Mouse (Mus musculus) myocyte (in vitro differentiated cells): ENCODE results near the gene Ppp3r1. TPM values are rescaled to one million over a fixed set of nuclear protein-coding genes. Genes with fewer than 3 reads are reported as not detected.

Source experiments
- H3K27me3 ChIP-seq: one replicate; pipeline ENCODE4 v1.6.1; 2011; ENCODE audit not compliant: control insufficient read depth, insufficient read depth, insufficient read length
- H3K36me3 ChIP-seq: one replicate; pipeline ENCODE4 v1.6.1; 2011; ENCODE audit not compliant: control insufficient read depth, insufficient read depth
- H3K4me2 ChIP-seq: one replicate; pipeline ENCODE4 v1.6.1; 2011; ENCODE audit warnings: low read depth, control low read depth
- H3K4me3 ChIP-seq: one replicate; pipeline ENCODE4 v1.5.1; 2011; ENCODE audit warnings: mild to moderate bottlenecking, control low read depth, moderate library complexity
- H3K79me2 ChIP-seq: one replicate; pipeline ENCODE4 v1.6.1; 2011; ENCODE audit not compliant: control insufficient read depth, insufficient read depth
- H3ac ChIP-seq: one replicate; pipeline ENCODE4 v1.6.1; 2011; ENCODE audit not compliant: control insufficient read depth, insufficient read length
- CEBPB ChIP-seq: IDR thresholded peaks from 2 replicates; pipeline ENCODE4 v1.6.1; 2011; ENCODE audit warnings: mild to moderate bottlenecking, moderate library complexity; ENCODE audit not compliant: poor library complexity, insufficient read depth, severe bottlenecking
- E2F4 ChIP-seq: IDR thresholded peaks from one replicate; pipeline ENCODE4 v1.6.1; 2011; ENCODE audit warnings: mild to moderate bottlenecking, control low read depth, moderate library complexity; ENCODE audit not compliant: insufficient read depth
- MAX ChIP-seq: IDR thresholded peaks from one replicate; pipeline ENCODE4 v1.6.1; 2011; ENCODE audit warnings: low read depth, mild to moderate bottlenecking, control low read depth
- MYOD1 ChIP-seq, 3 experiments: IDR thresholded peaks; one replicate each; pipeline ENCODE4 v1.6.1; 2011; ENCODE audit warnings: control low read depth in 2 of 3, low read depth in 2 of 3, mild to moderate bottlenecking in 2 of 3, moderate library complexity in 1 of 3; ENCODE audit not compliant: insufficient read length in 2 of 3, control insufficient read depth in 1 of 3
- MYOG ChIP-seq, 3 experiments: IDR thresholded peaks; one replicate each; pipeline ENCODE4 v1.6.1; 2011; ENCODE audit warnings: control low read depth in 2 of 3, low read depth in 2 of 3, mild to moderate bottlenecking in 2 of 3; ENCODE audit not compliant: insufficient read length in 2 of 3, control insufficient read depth in 1 of 3, insufficient read depth in 1 of 3
- POLR2A ChIP-seq: IDR thresholded peaks from one replicate; pipeline ENCODE4 v1.6.1; 2011; ENCODE audit warnings: low read depth, mild to moderate bottlenecking, control low read depth, moderate library complexity; ENCODE audit not compliant: insufficient read length
- POLR2AphosphoS2 ChIP-seq: IDR thresholded peaks from one replicate; pipeline ENCODE4 v1.6.1; 2011; ENCODE audit warnings: low read depth, control low read depth; ENCODE audit not compliant: insufficient read length
- REST ChIP-seq: IDR thresholded peaks from one replicate; pipeline ENCODE4 v1.6.1; 2011; ENCODE audit warnings: mild to moderate bottlenecking, control low read depth, moderate library complexity; ENCODE audit not compliant: insufficient read depth, insufficient read length
- SRF ChIP-seq: IDR thresholded peaks from one replicate; pipeline ENCODE4 v1.6.1; 2011; ENCODE audit warnings: low read depth; ENCODE audit not compliant: control insufficient read depth, insufficient read length
- TCF12 ChIP-seq: IDR thresholded peaks from one replicate; pipeline ENCODE4 v1.6.1; 2011; ENCODE audit warnings: mild to moderate bottlenecking, control low read depth; ENCODE audit not compliant: poor library complexity, insufficient read depth, severe bottlenecking
- TCF3 ChIP-seq: IDR thresholded peaks from one replicate; pipeline ENCODE4 v1.6.1; 2011; ENCODE audit warnings: low read depth, control low read depth; ENCODE audit not compliant: insufficient read length
- USF1 ChIP-seq: IDR thresholded peaks from one replicate; pipeline ENCODE4 v1.6.1; 2011; ENCODE audit warnings: low read depth, mild to moderate bottlenecking, control low read depth, moderate library complexity
- polyA plus RNA-seq: library from polyadenylated mRNA; unstranded; fragments of >200 nt; fragmentation: generic; extraction: Trizol; gene quantifications from one replicate; pipeline ENCODE4 v1.2.1, GENCODE M21; 2012; ENCODE audit warnings: missing spikeins

Ppp3r1 gene
- polyA plus RNA-seq, 1 experiment = 49.8 TPM

DNA sequence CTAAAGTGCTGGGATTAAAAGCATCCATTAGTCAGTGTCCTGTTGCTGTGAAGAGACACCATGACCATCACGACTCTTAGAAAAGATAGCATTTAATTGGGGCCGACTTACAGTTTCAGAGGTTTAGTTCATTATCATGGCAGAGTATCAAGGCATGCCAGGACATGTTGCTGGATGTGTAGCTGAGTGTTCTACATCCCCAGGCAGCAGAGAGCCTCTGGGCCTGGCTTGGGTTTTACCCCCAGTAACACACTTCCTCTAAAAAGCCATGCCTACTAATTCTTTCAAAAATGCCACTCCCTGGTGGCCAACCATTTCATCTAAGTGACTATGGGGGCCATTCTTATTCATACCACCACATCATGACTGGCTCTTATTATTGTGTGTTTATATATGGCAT is 24.1 kb downstream of the Ppp3r1 start:
- TF ChIP-seq POLR2A = no peak
- Histone ChIP-seq H3ac (no peak overlapping the region), H3K79me2 (peaks cover 94% of the 10 kb centered on the region)

DNA sequence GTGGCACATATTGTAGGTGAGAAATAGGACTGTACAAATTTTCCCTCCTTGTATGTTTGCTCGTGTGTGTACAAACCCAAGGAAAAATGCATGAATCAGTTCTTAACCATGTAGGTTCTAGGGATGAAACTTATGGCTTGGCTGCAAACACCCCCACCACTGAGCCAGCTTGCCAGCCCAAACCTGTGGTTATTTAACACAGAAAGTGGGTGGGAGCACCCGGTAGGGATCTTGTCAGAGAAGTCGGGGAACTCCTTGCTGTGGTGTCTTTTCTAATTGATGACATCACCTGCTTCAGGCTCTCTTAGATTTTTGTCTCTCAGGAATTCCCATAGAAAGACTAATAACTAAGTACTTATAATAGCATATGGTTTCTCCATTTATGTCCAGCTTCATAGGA is 28.6 kb downstream of the Ppp3r1 start:
- Histone ChIP-seq H3ac (no peak overlapping the region), H3K36me3 (peaks cover 6% of the 10 kb centered on the region), H3K27me3 (no peaks in the 10 kb centered on the region), H3K79me2 (peaks cover 79% of the 10 kb centered on the region), H3K4me3 (no peak overlapping the region), H3K4me2 (no peak overlapping the region)
- no peak for TF ChIP-seq TCF3
- no peak for TF ChIP-seq MYOD1 (IDR thresholded peaks at IDR 0.05; ENCODE audit: control insufficient read depth in 1 of 3, insufficient read length in 2 of 3, low read depth in 2 of 3)
- no peak for TF ChIP-seq CEBPB
- TF ChIP-seq MYOG (IDR thresholded peaks at IDR 0.05; ENCODE audit: control insufficient read depth in 1 of 3, insufficient read depth in 1 of 3, insufficient read length in 2 of 3, low read depth in 2 of 3) = no peak
- TF ChIP-seq POLR2A = no peak
- TF ChIP-seq USF1 = no peak
- TF ChIP-seq TCF12 = no peak
- no peak for TF ChIP-seq SRF
- TF ChIP-seq MAX = no peak
- TF ChIP-seq E2F4 = no peak
- TF ChIP-seq REST = no peak
- no peak for TF ChIP-seq POLR2AphosphoS2

More for the DNA sequence above, 24.1 kb downstream of the Ppp3r1 start:
- Histone ChIP-seq H3K27me3 (no peaks in the 10 kb centered on the region), H3K4me3 (no peak overlapping the region), H3K36me3 (no peaks in the 10 kb centered on the region), H3K4me2 (no peak overlapping the region)

DNA sequence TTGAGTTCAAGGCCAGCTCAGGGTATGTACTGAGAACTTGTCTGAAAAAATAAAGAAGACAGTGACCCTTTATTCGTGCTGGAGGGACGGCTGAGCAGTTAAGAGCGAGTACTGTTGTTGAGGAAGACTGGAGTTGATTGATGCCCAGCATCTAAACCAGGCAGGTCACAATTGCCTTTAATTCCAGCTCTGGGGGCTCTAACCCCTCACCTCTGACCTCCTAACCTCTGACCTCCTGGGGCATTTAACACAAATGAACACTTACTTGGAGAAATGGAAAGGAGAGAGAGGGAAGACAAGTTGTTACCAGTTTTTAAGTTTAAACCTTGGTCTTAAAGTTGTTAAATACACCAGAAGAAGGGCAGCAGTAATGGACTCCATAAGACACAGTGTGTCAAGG is 29.7 kb downstream of the Ppp3r1 start:
- Histone ChIP-seq H3K4me3 (no peak overlapping the region), H3ac (no peak overlapping the region), H3K4me2 (no peak overlapping the region), H3K36me3 (peaks cover 11% of the 10 kb centered on the region), H3K79me2 (peaks cover 67% of the 10 kb centered on the region), H3K27me3 (no peaks in the 10 kb centered on the region)
- TF ChIP-seq MYOD1 (IDR thresholded peaks at IDR 0.05; ENCODE audit: control insufficient read depth in 1 of 3, insufficient read length in 2 of 3, low read depth in 2 of 3) (no peak), MAX (no peak), TCF3 (no peak), TCF12 (no peak), REST (no peak), POLR2A (no peak), MYOG (IDR thresholded peaks at IDR 0.05; ENCODE audit: control insufficient read depth in 1 of 3, insufficient read depth in 1 of 3, insufficient read length in 2 of 3, low read depth in 2 of 3) (no peak), USF1 (no peak)

DNA sequence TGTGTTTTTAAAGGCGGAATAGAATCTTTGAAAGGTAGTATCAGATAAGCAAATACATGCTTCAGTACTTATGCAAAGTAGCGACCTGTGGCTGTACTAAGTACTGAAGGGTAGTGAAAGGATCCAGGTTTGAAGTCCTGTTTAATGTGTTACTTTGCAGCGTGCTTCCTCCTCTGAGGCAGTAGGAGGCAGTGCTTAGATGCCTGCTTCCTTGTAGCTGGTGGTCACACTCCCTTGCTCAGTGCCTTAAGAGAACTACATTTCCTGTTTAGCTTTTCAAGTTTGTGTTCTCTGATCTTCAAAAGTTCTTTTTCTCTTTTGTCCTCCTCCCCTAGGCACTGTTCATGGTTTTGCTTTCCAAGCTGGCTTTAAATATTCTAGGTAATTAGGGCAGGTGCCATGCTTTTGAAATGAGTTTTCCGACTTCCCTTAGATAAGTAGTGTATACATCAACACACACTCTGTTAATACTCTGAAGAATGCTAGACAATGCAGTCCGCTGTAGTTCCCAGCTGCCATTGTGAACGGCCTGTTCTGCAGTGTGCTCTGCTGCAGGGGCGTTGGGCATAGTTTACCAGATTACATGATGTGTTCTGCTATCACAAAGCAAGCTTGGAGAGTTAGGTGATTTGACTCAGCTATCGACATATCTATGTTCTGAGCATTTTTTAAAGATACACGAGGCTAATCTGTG is 33.2 kb downstream of the Ppp3r1 start:
- Histone ChIP-seq H3K4me3 (no peak overlapping the region), H3K36me3 (peaks cover 35% of the 10 kb centered on the region), H3K27me3 (no peaks in the 10 kb centered on the region), H3K79me2 (peaks cover 35% of the 10 kb centered on the region), H3K4me2 (no peak overlapping the region), H3ac (no peak overlapping the region)
- TF ChIP-seq MAX (no peak), REST (no peak), MYOD1 (IDR thresholded peaks at IDR 0.05; ENCODE audit: control insufficient read depth in 1 of 3, insufficient read length in 2 of 3, low read depth in 2 of 3) (no peak), TCF3 (no peak), CEBPB (no peak), SRF (no peak), TCF12 (no peak), E2F4 (no peak), USF1 (no peak), MYOG (IDR thresholded peaks at IDR 0.05; ENCODE audit: control insufficient read depth in 1 of 3, insufficient read depth in 1 of 3, insufficient read length in 2 of 3, low read depth in 2 of 3) (no peak), POLR2A (no peak), POLR2AphosphoS2 (no peak)

DNA sequence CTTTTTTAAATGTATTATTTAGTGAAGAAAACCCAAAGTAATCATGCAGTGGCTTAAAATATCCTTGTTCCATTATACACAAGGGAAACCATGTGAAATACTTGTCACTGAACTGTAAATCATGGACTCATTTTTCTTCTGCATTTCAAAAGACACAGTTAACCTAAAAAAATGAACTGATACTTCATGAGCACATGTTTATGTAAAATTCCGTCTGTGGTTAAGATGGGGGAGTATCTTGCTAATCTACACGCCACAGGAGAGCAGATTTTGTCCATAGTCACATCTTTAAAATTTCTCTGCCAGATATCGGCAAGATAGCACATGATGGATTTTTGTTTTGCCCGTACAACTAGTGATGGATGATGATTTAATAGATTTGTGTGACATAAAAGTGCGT is 40.1 kb downstream of the Ppp3r1 start:
- Histone ChIP-seq H3K36me3 (peaks cover 69% of the 10 kb centered on the region), H3ac (no peak overlapping the region), H3K79me2 (no peaks in the 10 kb centered on the region), H3K4me2 (no peak overlapping the region), H3K4me3 (no peak overlapping the region), H3K27me3 (no peaks in the 10 kb centered on the region)
- TF ChIP-seq POLR2A (no peak), USF1 (no peak), TCF12 (no peak), MYOD1 (IDR thresholded peaks at IDR 0.05; ENCODE audit: control insufficient read depth in 1 of 3, insufficient read length in 2 of 3, low read depth in 2 of 3) (no peak), E2F4 (no peak), MAX (no peak), POLR2AphosphoS2 (no peak), CEBPB (no peak), TCF3 (no peak), MYOG (IDR thresholded peaks at IDR 0.05; ENCODE audit: control insufficient read depth in 1 of 3, insufficient read depth in 1 of 3, insufficient read length in 2 of 3, low read depth in 2 of 3) (no peak), REST (no peak), SRF (no peak)
